Mouse (Mus musculus): ENCODE data around the gene Trem2. TPM values are rescaled to one million over a fixed set of nuclear protein-coding genes. Genes with fewer than 3 reads are reported as not detected.

Trem2 gene
- polyA plus RNA-seq, 1 experiment from 2014 or later, result 4.1 TPM

DNA sequence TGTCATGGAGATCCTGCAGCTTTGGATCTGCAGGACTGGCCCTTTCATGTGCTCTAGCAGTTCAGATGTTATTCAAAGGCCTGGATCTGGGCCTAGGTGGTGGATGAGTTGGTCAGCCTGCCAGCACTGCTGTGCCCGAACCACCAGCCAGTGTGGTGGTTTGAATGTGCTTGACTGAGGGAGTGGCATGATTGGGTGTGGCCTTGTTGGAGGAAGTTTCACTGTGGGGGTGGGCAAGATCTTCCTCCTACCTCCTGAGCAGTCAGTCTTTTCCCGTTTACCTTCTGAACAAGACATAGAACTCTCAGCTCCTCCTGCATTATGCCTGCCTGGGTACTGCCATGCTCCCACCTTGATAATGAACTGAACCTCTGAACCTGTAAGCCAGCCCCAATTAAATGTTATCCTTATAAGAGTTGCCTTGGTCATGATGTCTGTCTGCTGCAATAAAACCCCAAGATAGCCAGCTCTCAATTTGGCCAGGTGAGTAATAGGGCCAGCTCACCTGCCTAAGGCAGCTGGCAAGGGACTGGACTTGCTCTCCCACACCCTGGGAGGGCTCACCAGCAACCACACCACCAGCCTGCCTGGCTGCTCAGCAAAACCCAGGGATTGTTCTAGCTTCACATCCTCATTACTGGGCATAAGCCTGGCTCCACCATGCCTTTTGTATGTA, 39.7 kb downstream of the Trem2 start:
- no peak for ATAC-seq (ENCODE audit: low FRiP score, low read depth)
- 75% methylated on average over 2 of the region's 2 CpGs for WGBS

DNA sequence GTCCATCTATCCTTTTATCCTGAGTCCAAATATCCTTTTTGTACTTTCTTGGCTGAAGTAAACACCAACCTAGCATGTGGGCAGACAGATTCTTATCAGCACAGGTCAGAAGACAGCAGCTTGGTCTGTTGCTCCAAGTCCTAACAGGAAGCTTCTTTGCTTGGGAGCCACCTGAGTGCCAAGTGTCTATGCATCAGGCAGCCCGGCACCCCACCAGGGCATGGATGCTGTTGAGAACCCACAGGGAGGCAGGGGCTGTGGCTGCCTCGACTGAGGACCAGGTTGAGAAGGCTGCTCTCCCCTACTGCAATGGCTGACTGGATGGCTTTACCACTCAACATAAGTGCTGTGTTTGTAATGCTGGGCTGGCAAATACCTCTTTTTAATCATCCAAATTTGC, 42.5 kb downstream of the Trem2 start:
- Histone ChIP-seq H3K9ac (replicated peaks) (no peak overlapping the region), H3K36me3 (peaks cover 75% of the 10 kb centered on the region), H3K4me2 (replicated peaks) (no peak overlapping the region), H3K4me1 (no peaks in the 10 kb centered on the region), H3K27me3 (no peaks in the 10 kb centered on the region), H3K27ac (replicated peaks) (no peak overlapping the region), H3K9me3 (no peaks in the 10 kb centered on the region), H3K4me3 (no peak overlapping the region)
- ATAC-seq (ENCODE audit: low FRiP score, low read depth), result no peak
- 90% methylated on average over 2 of the region's 2 CpGs for WGBS

More for the DNA sequence above, 39.7 kb downstream of the Trem2 start:
- H3K4me2 ChIP-seq (replicated peaks), result no peak overlapping the region
- H3K9me3 ChIP-seq, result no peaks in the 10 kb centered on the region
- H3K36me3 ChIP-seq, result peaks cover 48% of the 10 kb centered on the region
- no peaks in the 10 kb centered on the region for H3K27me3 ChIP-seq
- no peak overlapping the region for H3K9ac ChIP-seq (replicated peaks)
- no peak overlapping the region for H3K27ac ChIP-seq (replicated peaks)
- no peaks in the 10 kb centered on the region for H3K4me1 ChIP-seq
- no peak overlapping the region for H3K4me3 ChIP-seq

DNA sequence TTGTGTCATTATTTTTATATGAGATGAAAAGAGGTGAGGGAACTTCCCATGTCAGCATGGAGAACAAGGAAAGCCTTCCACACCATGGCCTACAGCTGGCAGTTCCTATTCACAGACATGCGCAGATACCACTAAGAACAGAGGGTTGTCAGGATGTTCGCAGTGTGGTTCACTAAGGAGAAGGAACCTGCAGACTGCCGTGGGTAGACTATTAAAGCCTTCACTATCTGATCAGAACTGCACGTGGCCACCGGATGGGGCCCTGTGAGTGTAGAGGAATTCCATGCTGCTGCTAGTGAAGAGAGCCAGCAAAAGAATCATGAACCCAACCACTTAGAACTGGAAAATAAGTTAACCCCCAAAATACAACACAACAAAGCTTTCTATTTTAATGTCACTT, 43.2 kb downstream of the Trem2 start:
- no peak for ATAC-seq (ENCODE audit: low FRiP score, low read depth)
- Histone ChIP-seq H3K27me3 (no peaks in the 10 kb centered on the region), H3K4me2 (replicated peaks) (no peak overlapping the region), H3K9ac (replicated peaks) (no peak overlapping the region), H3K4me3 (no peak overlapping the region), H3K9me3 (no peaks in the 10 kb centered on the region), H3K4me1 (no peaks in the 10 kb centered on the region), H3K27ac (replicated peaks) (no peak overlapping the region), H3K36me3 (peaks cover 83% of the 10 kb centered on the region)
- 94% methylated on average over 5 of the region's 5 CpGs for WGBS

DNA sequence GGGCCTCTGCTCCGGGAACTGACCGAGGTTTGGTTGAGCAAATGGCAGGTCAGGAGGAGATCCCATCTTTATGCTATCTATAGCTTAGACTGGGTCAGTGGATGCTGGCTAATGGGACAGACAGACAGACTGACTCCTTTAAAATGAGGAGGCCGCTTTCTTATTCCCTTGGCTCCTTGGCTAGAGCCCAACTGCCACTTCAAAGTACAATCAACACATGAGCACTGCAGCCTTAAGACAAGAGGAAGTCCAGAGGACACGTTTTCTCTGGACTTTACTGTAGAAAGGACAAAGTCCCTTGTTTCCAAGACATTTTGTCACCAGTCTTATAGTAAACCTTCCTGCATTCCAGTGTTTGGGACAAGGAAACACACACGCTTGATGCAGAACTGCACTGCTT, 45.2 kb downstream of the Trem2 start:
- ATAC-seq (ENCODE audit: low FRiP score, low read depth), result no peak
- Histone ChIP-seq H3K27ac (replicated peaks) (no peak overlapping the region), H3K36me3 (peaks cover 99% of the 10 kb centered on the region)

DNA sequence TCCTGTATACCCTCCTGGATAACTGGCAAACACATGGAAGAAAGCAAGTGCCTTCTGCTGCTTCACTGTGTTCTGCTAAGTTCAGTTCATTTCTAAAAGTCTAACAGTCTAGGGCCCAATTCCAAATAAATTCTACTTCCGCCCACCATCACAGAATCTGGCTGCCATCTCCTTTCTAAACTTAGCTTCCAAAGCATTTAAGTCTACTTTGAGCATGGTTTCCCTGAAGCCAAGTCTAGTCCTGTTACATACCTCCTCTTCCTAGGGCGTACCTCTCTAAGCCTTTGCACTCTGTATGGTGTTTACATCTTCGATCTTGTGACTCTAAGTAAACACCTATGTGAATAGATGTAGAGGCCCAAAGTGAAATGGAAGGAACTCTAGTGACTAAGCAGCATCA, 46.4 kb downstream of the Trem2 start:
- H3K4me2 ChIP-seq (replicated peaks), result no peak overlapping the region
- H3K27me3 ChIP-seq, result no peaks in the 10 kb centered on the region
- no peaks in the 10 kb centered on the region for H3K4me1 ChIP-seq
- no peak overlapping the region for H3K4me3 ChIP-seq
- no peak overlapping the region for H3K27ac ChIP-seq (replicated peaks)
- no peak overlapping the region for H3K9ac ChIP-seq (replicated peaks)
- no peak for ATAC-seq (ENCODE audit: low FRiP score, low read depth)
- H3K36me3 ChIP-seq, result peaks cover 92% of the 10 kb centered on the region
- H3K9me3 ChIP-seq, result no peaks in the 10 kb centered on the region
- WGBS, result 91% methylated on average over 3 of the region's 3 CpGs

More for the DNA sequence above, 45.2 kb downstream of the Trem2 start:
- H3K9me3 ChIP-seq, result no peaks in the 10 kb centered on the region
- H3K9ac ChIP-seq (replicated peaks), result no peak overlapping the region
- WGBS, result 90% methylated on average over 5 of the region's 5 CpGs
- H3K4me1 ChIP-seq, result no peaks in the 10 kb centered on the region
- H3K4me3 ChIP-seq, result no peak overlapping the region
- no peaks in the 10 kb centered on the region for H3K27me3 ChIP-seq
- H3K4me2 ChIP-seq (replicated peaks), result no peak overlapping the region

DNA sequence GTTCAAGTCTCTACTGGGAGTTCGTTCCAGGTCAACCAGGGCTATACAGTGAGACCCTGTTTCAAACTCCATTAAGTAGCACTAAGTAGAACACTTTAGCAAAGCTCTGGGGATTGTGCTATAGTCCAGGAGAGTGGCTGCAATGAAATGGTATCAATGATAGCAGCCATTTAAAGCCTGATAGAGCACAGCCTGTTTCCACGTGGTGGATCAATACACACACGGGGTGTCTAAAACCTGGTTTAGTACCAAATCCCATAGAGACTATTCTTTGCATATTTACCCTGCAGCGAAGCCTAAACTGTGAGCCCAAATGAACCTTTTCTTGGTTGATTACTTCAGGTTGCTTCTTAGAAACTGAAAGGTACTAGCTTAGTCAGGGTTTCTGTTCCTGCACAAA, 55.5 kb downstream of the Trem2 start:
- H3K9ac ChIP-seq (replicated peaks), result no peak overlapping the region
- no peak overlapping the region for H3K27ac ChIP-seq (replicated peaks)
- H3K4me2 ChIP-seq (replicated peaks), result no peak overlapping the region
- ATAC-seq (ENCODE audit: low FRiP score, low read depth), result no peak
- no peaks in the 10 kb centered on the region for H3K4me1 ChIP-seq
- H3K36me3 ChIP-seq, result peaks cover 29% of the 10 kb centered on the region
- no peaks in the 10 kb centered on the region for H3K9me3 ChIP-seq
- H3K4me3 ChIP-seq, result no peak overlapping the region
- no peaks in the 10 kb centered on the region for H3K27me3 ChIP-seq
- 86% methylated on average over 4 of the region's 4 CpGs for WGBS

DNA sequence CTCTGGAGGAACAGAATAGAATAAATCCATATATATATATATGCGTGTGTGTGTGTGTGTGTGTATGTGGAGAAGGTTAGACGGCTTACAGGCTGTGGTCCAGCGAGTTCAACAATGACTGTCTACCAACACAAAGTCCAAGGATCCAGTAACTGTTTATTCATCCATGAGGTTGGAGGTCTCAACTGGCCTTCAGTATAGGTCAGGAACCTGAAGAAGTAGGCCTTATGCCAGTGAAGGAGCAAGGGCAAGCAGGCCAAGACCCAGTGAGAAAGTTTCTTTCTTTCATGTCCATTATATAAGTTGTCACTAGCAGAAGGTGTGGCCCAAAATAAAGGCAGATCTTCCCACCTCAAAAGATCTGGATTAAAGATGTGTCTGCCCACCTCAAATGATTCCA, 56.5 kb downstream of the Trem2 start:
- H3K9me3 ChIP-seq, result no peaks in the 10 kb centered on the region
- 91% methylated on average over 3 of the region's 3 CpGs for WGBS
- H3K9ac ChIP-seq (replicated peaks), result no peak overlapping the region
- peaks cover 26% of the 10 kb centered on the region for H3K36me3 ChIP-seq
- no peaks in the 10 kb centered on the region for H3K27me3 ChIP-seq
- H3K27ac ChIP-seq (replicated peaks), result no peak overlapping the region
- no peak overlapping the region for H3K4me2 ChIP-seq (replicated peaks)
- no peak overlapping the region for H3K4me3 ChIP-seq
- peaks cover 8% of the 10 kb centered on the region for H3K4me1 ChIP-seq
- no peak for ATAC-seq (ENCODE audit: low FRiP score, low read depth)

Other genes starting within 250 kb of the Trem2 start
- gene 9830107B12Rik, start 200.1 kb upstream of the Trem2 start, polyA plus RNA-seq (2016; fragmentation: Nextera tagmentation; extraction: Ambion mirVana), result 0.09 TPM in 1 of 2 replicates, not detected in the other
- gene A530064D06Rik, start 179.1 kb upstream of the Trem2 start, polyA plus RNA-seq (2016; fragmentation: Nextera tagmentation; extraction: Ambion mirVana), result not detected in 2 replicates
- 0.08 and 0.11 TPM in 2 replicates for gene Trem1, start 113.6 kb upstream of the Trem2 start, polyA plus RNA-seq (2016; fragmentation: Nextera tagmentation; extraction: Ambion mirVana)
- not detected in 2 replicates for gene Trem3, start 98.6 kb upstream of the Trem2 start, polyA plus RNA-seq (2016; fragmentation: Nextera tagmentation; extraction: Ambion mirVana)
- 0.10 TPM in 1 of 2 replicates, not detected in the other for gene Treml4, start 82.1 kb upstream of the Trem2 start, polyA plus RNA-seq (2016; fragmentation: Nextera tagmentation; extraction: Ambion mirVana)
- gene Treml2, start 46.9 kb upstream of the Trem2 start, polyA plus RNA-seq (2016; fragmentation: Nextera tagmentation; extraction: Ambion mirVana), result 0.17 and 0.26 TPM in 2 replicates
- 0.17 and 0.22 TPM in 2 replicates for gene B430306N03Rik, start 30.3 kb upstream of the Trem2 start, polyA plus RNA-seq (2016; fragmentation: Nextera tagmentation; extraction: Ambion mirVana)
- 1.6 and 2.1 TPM in 2 replicates for gene Treml1, start 13.5 kb downstream of the Trem2 start, polyA plus RNA-seq (2016; fragmentation: Nextera tagmentation; extraction: Ambion mirVana)
- gene Nfya, start 63.5 kb downstream of the Trem2 start, polyA plus RNA-seq (2016; fragmentation: Nextera tagmentation; extraction: Ambion mirVana), result 15.4 and 17.2 TPM in 2 replicates
- gene Oard1, start 63.6 kb downstream of the Trem2 start, polyA plus RNA-seq (2016; fragmentation: Nextera tagmentation; extraction: Ambion mirVana), result 79.4 and 81.8 TPM in 2 replicates
- 0.59 and 0.85 TPM in 2 replicates for gene Apobec2, start 86.5 kb downstream of the Trem2 start, polyA plus RNA-seq (2016; fragmentation: Nextera tagmentation; extraction: Ambion mirVana)
- gene Tspo2, start 105.1 kb downstream of the Trem2 start, polyA plus RNA-seq (2016; fragmentation: Nextera tagmentation; extraction: Ambion mirVana), result 1.8 TPM in 2 replicates
- gene Unc5cl, start 108.5 kb downstream of the Trem2 start, polyA plus RNA-seq (2016; fragmentation: Nextera tagmentation; extraction: Ambion mirVana), result 0.08 and 0.22 TPM in 2 replicates

Measured in midbrain, embryonic 12.5 days (tissue).